Mouse (Mus musculus): Measurements from ENCODE around the gene Rtn1.

DNA sequence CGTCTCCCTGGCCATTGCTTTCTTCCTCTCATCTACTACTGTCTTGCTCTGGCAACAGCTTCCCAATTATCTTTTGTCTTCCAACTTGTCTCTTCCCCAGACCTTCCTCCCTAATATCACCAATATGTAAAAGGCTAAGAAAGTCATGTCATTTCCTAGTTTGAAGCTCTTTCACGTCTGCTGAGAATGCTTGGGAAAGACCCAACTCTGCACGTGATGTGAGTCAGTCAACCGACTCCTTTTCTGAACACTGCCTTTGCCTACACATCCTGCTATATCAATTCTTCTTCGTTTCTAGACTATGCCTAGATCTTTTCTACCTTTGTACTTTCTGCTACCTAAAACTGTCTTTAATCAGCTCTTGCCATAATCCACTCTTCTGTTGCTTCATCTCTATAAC lies 112.3 kb downstream of the Rtn1 start:
- TF ChIP-seq CTCF (conservative IDR thresholded peaks at IDR 0.05; ENCODE audit: low read length) (no peak), POU5F1 (IDR thresholded peaks at IDR 0.05; ENCODE audit: borderline replicate concordance, low read length) (no peak)

All from E14TG2a.4 (cell line).